Mouse (Mus musculus) CH12.LX (cell line): ENCODE data around the gene Clnk. TPM values are rescaled to one million over a fixed set of nuclear protein-coding genes. Genes with fewer than 3 reads are reported as not detected.

Experiments
- DNase-seq: peaks from one replicate; pipeline ENCODE4 v3.0.0-alpha.2; 2013; ENCODE audit errors: extremely low read depth
- H3K27ac ChIP-seq: 2 replicates; pipeline ENCODE4 v1.5.1; 2012; ENCODE audit warnings: low read depth, mild to moderate bottlenecking, control low read depth, moderate library complexity; ENCODE audit not compliant: insufficient read depth
- H3K27me3 ChIP-seq: replicated peaks from 2 replicates; pipeline ENCODE3; 2012; ENCODE audit warnings: inconsistent platforms
- H3K36me3 ChIP-seq, 2 experiments: replicated peaks in 1 of 2; 2 replicates each; pipeline versions ENCODE3 to v1.6.1; 2012; ENCODE audit warnings: inconsistent platforms in 1 of 2, low read length in 1 of 2, mild to moderate bottlenecking in 1 of 2, mixed read lengths in 1 of 2, moderate library complexity in 1 of 2; ENCODE audit not compliant: control insufficient read depth in 1 of 2, insufficient read depth in 1 of 2
- H3K4me1 ChIP-seq, 2 experiments: 2 replicates each; pipeline ENCODE4 v1.6.1; 2012; ENCODE audit warnings: inconsistent platforms in 1 of 2, moderate library complexity in 1 of 2; ENCODE audit not compliant: insufficient read depth in 2 of 2, control insufficient read depth in 1 of 2
- H3K4me2 ChIP-seq: 2 replicates; pipeline ENCODE4 v1.6.1; 2012; ENCODE audit warnings: low read depth, mild to moderate bottlenecking, control low read depth; ENCODE audit not compliant: poor library complexity, insufficient read depth, severe bottlenecking
- H3K4me3 ChIP-seq, 3 experiments: fragments of 150-350 bp in 1 of 3; sonication (generic) in 1 of 3; replicated peaks in 1 of 3; 2 replicates each; pipeline versions ENCODE3 to v1.5.1; 2011 to 2012; ENCODE audit warnings: low read depth in 2 of 3, low read length in 2 of 3, mild to moderate bottlenecking in 2 of 3, moderate library complexity in 2 of 3, control low read depth in 1 of 3, improper control_type of control experiment in 1 of 3, inconsistent platforms in 1 of 3, mixed read lengths in 1 of 3; ENCODE audit not compliant: poor library complexity in 1 of 3
- H3K79me2 ChIP-seq: replicated peaks from 2 replicates; pipeline ENCODE4 v1.6.1; 2012; ENCODE audit warnings: mild to moderate bottlenecking, moderate library complexity; ENCODE audit not compliant: control insufficient read depth, poor library complexity, insufficient read depth, severe bottlenecking; ENCODE audit errors: extremely low read depth
- H3K9ac ChIP-seq: 2 replicates; pipeline ENCODE4 v1.6.1; 2012; ENCODE audit warnings: low read depth, mild to moderate bottlenecking, control low read depth, moderate library complexity; ENCODE audit not compliant: insufficient read depth
- H3K9me3 ChIP-seq: replicated peaks from 2 replicates; pipeline ENCODE3; 2012; ENCODE audit warnings: low read length, inconsistent platforms, mixed read lengths
- CHD1 ChIP-seq: IDR thresholded peaks from 2 replicates; pipeline ENCODE4 v1.6.1; 2012; ENCODE audit warnings: low read depth, low read length, improper control_type of control experiment, inconsistent platforms
- E2F4 ChIP-seq: IDR thresholded peaks from 2 replicates; pipeline ENCODE4 v1.6.1; 2011; ENCODE audit warnings: low read depth, low read length, improper control_type of control experiment; ENCODE audit not compliant: insufficient replicate concordance
- ELF1 ChIP-seq: IDR thresholded peaks from 2 replicates; pipeline ENCODE4 v1.6.1; 2014; ENCODE audit warnings: low read depth, mild to moderate bottlenecking, inconsistent platforms, low read length, improper control_type of control experiment
- EP300 ChIP-seq: IDR thresholded peaks from 2 replicates; pipeline ENCODE4 v1.6.1; 2011; ENCODE audit warnings: low read length, improper control_type of control experiment
- GABPA ChIP-seq: IDR thresholded peaks from 2 replicates; pipeline ENCODE4 v1.6.1; 2012; ENCODE audit warnings: low read depth, low read length, improper control_type of control experiment, inconsistent platforms; ENCODE audit not compliant: insufficient replicate concordance
- JUND ChIP-seq: conservative IDR thresholded peaks from 2 replicates; pipeline ENCODE4 v1.6.1; 2011; ENCODE audit warnings: low read depth, low read length, improper control_type of control experiment
- KAT2A ChIP-seq: IDR thresholded peaks from 2 replicates; pipeline ENCODE4 v1.6.1; 2012; ENCODE audit warnings: low read length, improper control_type of control experiment, inconsistent platforms; ENCODE audit not compliant: insufficient replicate concordance
- MAFK ChIP-seq: IDR thresholded peaks from 2 replicates; pipeline ENCODE4 v1.6.1; 2011; ENCODE audit warnings: low read length, improper control_type of control experiment; ENCODE audit not compliant: insufficient replicate concordance
- MEF2A ChIP-seq: IDR thresholded peaks from 2 replicates; pipeline ENCODE4 v1.6.1; 2014; ENCODE audit warnings: low read depth, mild to moderate bottlenecking, inconsistent platforms, low read length, improper control_type of control experiment, borderline replicate concordance
- MYC ChIP-seq: IDR thresholded peaks from 2 replicates; pipeline ENCODE4 v1.6.1; 2011; ENCODE audit warnings: low read depth, mild to moderate bottlenecking, improper control_type of control experiment, low read length
- NELFE ChIP-seq: IDR thresholded peaks from 2 replicates; pipeline ENCODE4 v1.6.1; 2011; ENCODE audit warnings: low read depth, low read length, improper control_type of control experiment
- PAX5 ChIP-seq: IDR thresholded peaks from 2 replicates; pipeline ENCODE4 v1.6.1; 2012; ENCODE audit warnings: low read length, inconsistent platforms, mixed read lengths
- POLR2A ChIP-seq: IDR thresholded peaks from 2 replicates; pipeline ENCODE4 v1.6.1; 2011; ENCODE audit warnings: low read depth, mild to moderate bottlenecking, improper control_type of control experiment, low read length
- RCOR1 ChIP-seq: conservative IDR thresholded peaks from 2 replicates; pipeline ENCODE4 v1.6.1; 2012; ENCODE audit warnings: low read depth, mild to moderate bottlenecking, inconsistent platforms, low read length, improper control_type of control experiment
- SMC3 ChIP-seq: IDR thresholded peaks from 2 replicates; pipeline ENCODE4 v1.6.1; 2011; ENCODE audit warnings: low read depth, low read length, improper control_type of control experiment
- TCF12 ChIP-seq: IDR thresholded peaks from 2 replicates; pipeline ENCODE4 v1.6.1; 2014; ENCODE audit warnings: low read depth, mild to moderate bottlenecking, inconsistent platforms, low read length, improper control_type of control experiment
- UBTF ChIP-seq: IDR thresholded peaks from 2 replicates; pipeline ENCODE4 v1.6.1; 2012; ENCODE audit warnings: low read depth, mild to moderate bottlenecking, inconsistent platforms, low read length, improper control_type of control experiment, moderate library complexity
- ZC3H11A ChIP-seq: IDR thresholded peaks from 2 replicates; pipeline ENCODE4 v1.6.1; 2012; ENCODE audit warnings: low read depth, mild to moderate bottlenecking, inconsistent platforms, low read length, improper control_type of control experiment
- ZMIZ1 ChIP-seq: IDR thresholded peaks from 2 replicates; pipeline ENCODE4 v1.6.1; 2012; ENCODE audit warnings: low read depth, mild to moderate bottlenecking, inconsistent platforms, low read length, improper control_type of control experiment
- dilution Hi-C: fragments of 300-500 bp; cut with MboI; formaldehyde crosslinking; loops from 2 replicates; pipeline ENCODE4 v1.14.3; 2020; ENCODE audit warnings: low sequenced_read_pairs; ENCODE audit not compliant: extremely low pct_unique_long_range_greater_than_20kb, extremely low pct_ligation_motif_present
- in situ Hi-C: fragments of 300-500 bp; cut with MboI; formaldehyde crosslinking; loops from 3 replicates; pipeline ENCODE4 v1.14.3; 2019; ENCODE audit warnings: low sequenced_read_pairs, low pct_ligation_motif_present, low pct_unique_long_range_greater_than_20kb, mixed read lengths
- polyA plus RNA-seq: library from polyadenylated mRNA; unstranded; fragments of >175 nt; gene quantifications from 2 replicates; pipeline ENCODE4 v1.2.1, GENCODE M21; 2012; ENCODE audit warnings: low read depth; ENCODE audit not compliant: insufficient read length
- total RNA-seq, 2 experiments: library from RNA; depleted of rRNA; stranded (reverse); fragments of 300-350 nt in 1 of 2; fragments of >200 nt in 1 of 2; gene quantifications; 2 replicates each; pipeline ENCODE4 v1.2.3; 2012 to 2014

The Clnk gene
- total and polyA plus RNA-seq, 3 experiments, result not detected

GRCm38 (mm10) chr5:38780631-38781030 lies 96.0 kb downstream of the Clnk start:
- Histone ChIP-seq H3K4me2 (no peak overlapping the region), H3K27ac (no peak overlapping the region), H3K4me3 (no peak overlapping the region), H3K4me1 (no peaks in the 10 kb centered on the region), H3K79me2 (no peaks in the 10 kb centered on the region), H3K9me3 (no peaks in the 10 kb centered on the region), H3K27me3 (no peaks in the 10 kb centered on the region), H3K9ac (no peak overlapping the region), H3K36me3 (no peaks in the 10 kb centered on the region)
- dilution Hi-C loops (no loop called here), in situ Hi-C loops (loop anchor here (25.0 kb wide), 1 partner anchor 857 kb away; no protein-coding TSS in a partner anchor)
- no peak for DNase-seq
- TF ChIP-seq TCF12, result no peak
- TF ChIP-seq JUND, result no peak

GRCm38 (mm10) chr5:38780045-38780444 lies 96.6 kb downstream of the Clnk start:
- no peak for DNase-seq
- H3K27me3 ChIP-seq, result no peaks in the 10 kb centered on the region
- H3K9me3 ChIP-seq, result no peaks in the 10 kb centered on the region
- dilution Hi-C loops, result no loop called here
- TF ChIP-seq NELFE (no peak), SMC3 (no peak), MEF2A (no peak), POLR2A (no peak), GABPA (no peak), ZMIZ1 (no peak), MYC (no peak), CHD1 (no peak), UBTF (no peak), EP300 (no peak), KAT2A (no peak), PAX5 (no peak), TCF12 (no peak), ELF1 (no peak), E2F4 (no peak), ZC3H11A (no peak), MAFK (no peak), RCOR1 (no peak)
- in situ Hi-C loops, result loop anchor here (25.0 kb wide), 1 partner anchor 857 kb away; no protein-coding TSS in a partner anchor
- no peak overlapping the region for H3K9ac ChIP-seq
- no peaks in the 10 kb centered on the region for H3K79me2 ChIP-seq
- H3K4me3 ChIP-seq, result no peak overlapping the region
- no peaks in the 10 kb centered on the region for H3K4me1 ChIP-seq
- no peaks in the 10 kb centered on the region for H3K36me3 ChIP-seq
- no peak overlapping the region for H3K27ac ChIP-seq
- H3K4me2 ChIP-seq, result no peak overlapping the region
